Mouse (Mus musculus): Measurements from ENCODE around the gene Eif5b.

GRCm38 (mm10) chr1:37971520-37971919, 26.3 kb upstream of the Eif5b start:
- TF ChIP-seq CTCF (IDR thresholded peaks at IDR 0.05; ENCODE audit: extremely low read depth, insufficient read depth, low read length) (no peak), POLR2A (IDR thresholded peaks at IDR 0.05; ENCODE audit: extremely low read depth, insufficient read depth, low read length) (no peak)

All from cortical plate, adult 2 months (tissue).